Mouse (Mus musculus) heart, adult 2 months (tissue): ENCODE data around the gene Zcchc9. TPM values are rescaled to one million over a fixed set of nuclear protein-coding genes. Genes with fewer than 3 reads are reported as not detected.
"Not testable (repeated sequence)": the region's sequence is repeated elsewhere in the genome, so short reads cannot be mapped to it uniquely, and the experiment has no call there.

ENCODE experiments used
- DNase-seq, 2 experiments: peaks; one replicate each; pipeline ENCODE4 v3.0.0; 2021
- H3K27ac ChIP-seq: fragments of 200-600 bp; 2 replicates; pipeline ENCODE4 v1.8.1; 2022
- H3K27me3 ChIP-seq: fragments of 200-500 bp; 2 replicates; pipeline ENCODE4 v1.6.1; 2012; ENCODE audit warnings: mild to moderate bottlenecking, low read length, inconsistent platforms, mixed read lengths; ENCODE audit not compliant: control insufficient read depth, insufficient read depth
- H3K36me3 ChIP-seq: fragments of 200-500 bp; 2 replicates; pipeline ENCODE4 v1.6.1; 2012; ENCODE audit warnings: low read length, inconsistent platforms; ENCODE audit not compliant: control insufficient read depth, insufficient read depth
- H3K4me1 ChIP-seq: fragments of 200-500 bp; 2 replicates; pipeline ENCODE4 v1.6.1; 2011; ENCODE audit warnings: low read length; ENCODE audit not compliant: control insufficient read depth, insufficient read depth
- H3K4me3 ChIP-seq: fragments of 200-600 bp; 2 replicates; pipeline ENCODE4 v1.8.1; 2022
- H3K79me2 ChIP-seq: fragments of 200-500 bp; replicated peaks from 2 replicates; pipeline ENCODE4 v1.6.1; 2012; ENCODE audit warnings: mild to moderate bottlenecking, inconsistent platforms, low read length, moderate library complexity, mixed read lengths; ENCODE audit not compliant: control insufficient read depth, insufficient read depth
- H3K9ac ChIP-seq: fragments of 200-500 bp; 2 replicates; pipeline ENCODE4 v1.6.1; 2012; ENCODE audit warnings: low read depth, mild to moderate bottlenecking, control low read depth, inconsistent platforms, low read length, mixed read lengths
- CTCF ChIP-seq: fragments of 200-600 bp; IDR thresholded peaks from 2 replicates; pipeline ENCODE4 v1.8.1; 2022; ENCODE audit warnings: antibody characterized with exemption, mild to moderate bottlenecking, moderate library complexity
- EP300 ChIP-seq: fragments of 200-500 bp; IDR thresholded peaks from 2 replicates; pipeline ENCODE4 v1.6.1; 2011; ENCODE audit warnings: low read depth, low read length, control low read depth; ENCODE audit not compliant: insufficient read depth
- POLR2A ChIP-seq: fragments of 200-500 bp; IDR thresholded peaks from 2 replicates; pipeline ENCODE4 v1.6.1; 2011; ENCODE audit warnings: mild to moderate bottlenecking, low read depth, low read length, control low read depth; ENCODE audit not compliant: insufficient read depth
- WGBS: fragments of 180-500 bp; shearing (Covaris S2); methylation state at CpG from one replicate; pipeline ENCODE4 v1.1.7; 2018; 5-methylcytosine and 5-hydroxymethylcytosine counted together
- intact Hi-C: fragments of 180-260 bp; cut with DNase I; formaldehyde crosslinking; loops from one replicate; pipeline ENCODE4 v1.15.1; 2025
- polyA plus RNA-seq: library from polyadenylated mRNA; depleted of rRNA; stranded (reverse); fragments of >200 nt; gene quantifications from 2 replicates; pipeline ENCODE4 v1.2.3, GENCODE M21; 2012
- total RNA-seq, 2 experiments: library from RNA; stranded (reverse); gene quantifications; 2 replicates each; pipeline ENCODE4 v1.2.3; 2021

The Zcchc9 gene
- total and polyA plus RNA-seq, 3 experiments: 10.2 to 14.2 (median 12.6) TPM

DNA sequence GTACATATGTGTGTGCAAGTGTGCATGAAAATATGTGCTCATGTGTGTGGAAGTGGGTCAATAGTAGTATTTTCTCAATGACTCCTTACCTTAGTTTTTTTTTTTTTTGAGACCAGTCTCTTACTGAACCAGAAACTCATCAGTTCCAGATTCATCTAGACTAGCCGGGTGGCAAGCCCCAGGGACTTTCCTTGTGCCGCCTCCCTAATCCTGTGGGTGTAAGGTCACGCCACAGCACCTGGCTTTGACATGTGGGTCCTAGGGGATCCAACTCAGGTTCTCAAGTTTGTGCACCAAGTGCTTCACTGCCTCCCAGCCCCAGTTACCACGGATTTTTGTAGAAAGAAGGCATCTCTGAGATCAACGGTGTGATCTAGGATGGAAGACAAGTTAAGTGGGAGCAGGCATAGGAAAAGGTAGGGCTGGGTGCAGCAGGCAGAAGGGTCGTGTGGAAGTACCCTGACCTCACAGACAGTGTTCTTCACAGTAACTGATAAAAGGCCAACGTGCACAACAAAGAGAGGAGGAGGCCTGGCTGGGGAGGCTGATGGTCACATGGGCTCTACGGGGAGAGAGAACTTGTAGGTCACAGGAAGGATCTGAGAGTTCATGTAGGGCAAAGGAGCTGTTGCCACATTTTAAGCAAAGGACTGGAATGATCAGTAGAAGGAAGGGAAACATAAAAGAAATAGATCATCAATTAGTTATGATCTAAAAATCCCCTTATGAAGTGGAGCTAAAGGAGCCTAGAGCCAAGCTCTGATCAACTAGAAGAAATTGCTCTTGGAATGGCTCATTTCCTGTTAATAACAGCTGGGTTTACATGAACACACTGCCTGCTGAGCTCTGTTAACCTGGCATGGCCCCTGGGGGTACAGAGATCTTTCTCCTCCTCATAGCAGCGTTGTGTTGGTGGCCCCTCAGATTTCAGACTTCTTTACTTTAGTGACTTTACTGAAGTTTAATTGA lies 38.5 kb downstream of the Zcchc9 start:
- WGBS: 67% methylated on average over 9 of the region's 9 CpGs
- no peak for TF ChIP-seq POLR2A
- TF ChIP-seq EP300: no peak
- TF ChIP-seq CTCF: no peak
- intact Hi-C loops: no loop called here
- Histone ChIP-seq H3K36me3 (no peaks in the 10 kb centered on the region), H3K27ac (no peak overlapping the region), H3K9ac (no peak overlapping the region), H3K4me3 (no peak overlapping the region), H3K27me3 (no peaks in the 10 kb centered on the region), H3K79me2 (no peaks in the 10 kb centered on the region), H3K4me1 (no peaks in the 10 kb centered on the region)
- no peak for DNase-seq

DNA sequence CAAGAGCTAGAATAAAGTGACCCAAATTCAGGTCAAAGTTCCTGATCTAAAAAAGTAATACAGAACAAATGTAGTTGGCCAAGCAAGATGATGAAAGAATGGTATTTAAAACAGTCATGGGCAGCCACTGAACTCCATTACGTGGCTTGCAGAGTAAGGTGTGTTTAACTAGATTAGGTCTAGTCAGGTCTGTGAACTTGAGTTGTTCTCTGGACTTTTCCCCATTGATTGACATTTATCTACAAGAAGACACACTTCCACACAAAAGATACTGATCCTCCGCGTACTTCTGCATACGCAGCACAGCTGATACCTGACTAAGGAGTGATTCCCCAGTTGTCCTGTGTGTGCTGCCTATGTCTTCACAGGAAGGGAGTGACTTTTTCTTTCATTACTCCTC lies 41.9 kb downstream of the Zcchc9 start:
- intact Hi-C loops: no loop called here
- 90% methylated on average over 4 of the region's 4 CpGs for WGBS
- H3K36me3 ChIP-seq: no peaks in the 10 kb centered on the region
- H3K4me1 ChIP-seq: no peaks in the 10 kb centered on the region
- TF ChIP-seq EP300 (no peak), CTCF (no peak), POLR2A (no peak)
- H3K27me3 ChIP-seq: no peaks in the 10 kb centered on the region
- H3K27ac ChIP-seq: no peak overlapping the region
- no peaks in the 10 kb centered on the region for H3K79me2 ChIP-seq
- no peak for DNase-seq
- H3K4me3 ChIP-seq: no peak overlapping the region
- no peak overlapping the region for H3K9ac ChIP-seq

DNA sequence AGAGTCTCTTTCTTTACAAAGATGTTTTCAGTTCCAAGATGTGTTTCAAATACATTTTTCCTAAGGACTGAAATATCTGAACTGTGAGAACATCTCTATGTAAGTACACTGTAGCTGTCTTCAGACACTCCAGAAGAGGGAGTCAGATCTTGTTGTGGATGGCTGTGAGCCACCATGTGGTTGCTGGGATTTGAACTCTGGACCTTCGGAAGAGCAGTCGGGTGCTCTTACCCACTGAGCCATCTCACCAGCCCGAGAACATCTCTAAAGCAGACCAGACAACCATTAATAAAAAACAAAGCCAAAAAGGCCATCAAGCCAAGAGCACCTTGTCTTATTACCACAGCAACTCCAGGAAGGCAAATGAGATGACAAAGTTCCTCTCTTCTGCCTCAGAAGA lies 43.9 kb downstream of the Zcchc9 start:
- WGBS: 88% methylated on average over 3 of the region's 3 CpGs
- H3K4me1 ChIP-seq, H3K27ac ChIP-seq, DNase-seq, H3K36me3 ChIP-seq, H3K79me2 ChIP-seq, intact Hi-C loops, H3K27me3 ChIP-seq, H3K4me3 ChIP-seq, H3K9ac ChIP-seq: not testable (repeated sequence)

DNA sequence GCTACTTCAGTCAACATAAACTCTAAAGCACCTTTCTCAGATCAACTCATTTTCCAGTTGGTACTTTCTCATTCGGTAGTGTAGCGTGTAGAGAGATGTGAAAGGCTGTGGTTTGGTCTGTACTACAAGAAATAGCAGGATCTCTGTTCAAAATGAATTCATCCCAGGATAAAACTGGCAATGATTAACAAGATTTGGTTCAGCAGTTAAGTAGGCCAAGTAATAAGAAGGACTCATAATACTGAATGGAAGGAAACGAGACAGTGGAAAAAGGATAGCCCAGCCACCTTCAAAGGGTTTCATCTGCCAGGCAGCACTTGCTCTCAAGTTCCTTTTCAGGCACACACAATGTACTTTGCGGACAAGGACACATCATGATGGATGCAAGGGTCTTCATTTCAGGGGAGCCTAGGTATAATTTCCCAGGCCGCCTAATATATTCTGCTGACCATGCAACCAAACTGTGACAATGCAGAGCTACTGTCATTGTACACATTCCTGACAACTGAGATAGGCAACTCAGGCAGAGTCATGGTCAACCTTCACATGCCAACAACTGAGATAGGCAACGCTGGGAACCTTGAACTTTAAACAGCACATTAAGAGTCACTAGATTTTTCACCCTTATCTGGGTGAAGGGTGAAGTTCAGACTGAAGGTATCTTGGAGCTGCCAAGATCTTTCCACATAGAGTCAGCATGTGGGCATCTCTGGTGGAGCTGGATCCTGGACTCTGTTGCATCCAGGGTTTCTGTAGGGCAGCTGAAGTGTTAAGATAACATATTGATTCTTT lies 45.7 kb downstream of the Zcchc9 start:
- Histone ChIP-seq H3K27me3 (no peaks in the 10 kb centered on the region), H3K36me3 (no peaks in the 10 kb centered on the region), H3K27ac (no peak overlapping the region), H3K4me3 (no peak overlapping the region), H3K79me2 (no peaks in the 10 kb centered on the region), H3K4me1 (no peaks in the 10 kb centered on the region), H3K9ac (no peak overlapping the region)
- no peak for TF ChIP-seq CTCF
- no peak for TF ChIP-seq POLR2A
- TF ChIP-seq EP300: no peak
- intact Hi-C loops: no loop called here
- WGBS: 77% methylated on average over 6 of the region's 6 CpGs
- DNase-seq: no peak

DNA sequence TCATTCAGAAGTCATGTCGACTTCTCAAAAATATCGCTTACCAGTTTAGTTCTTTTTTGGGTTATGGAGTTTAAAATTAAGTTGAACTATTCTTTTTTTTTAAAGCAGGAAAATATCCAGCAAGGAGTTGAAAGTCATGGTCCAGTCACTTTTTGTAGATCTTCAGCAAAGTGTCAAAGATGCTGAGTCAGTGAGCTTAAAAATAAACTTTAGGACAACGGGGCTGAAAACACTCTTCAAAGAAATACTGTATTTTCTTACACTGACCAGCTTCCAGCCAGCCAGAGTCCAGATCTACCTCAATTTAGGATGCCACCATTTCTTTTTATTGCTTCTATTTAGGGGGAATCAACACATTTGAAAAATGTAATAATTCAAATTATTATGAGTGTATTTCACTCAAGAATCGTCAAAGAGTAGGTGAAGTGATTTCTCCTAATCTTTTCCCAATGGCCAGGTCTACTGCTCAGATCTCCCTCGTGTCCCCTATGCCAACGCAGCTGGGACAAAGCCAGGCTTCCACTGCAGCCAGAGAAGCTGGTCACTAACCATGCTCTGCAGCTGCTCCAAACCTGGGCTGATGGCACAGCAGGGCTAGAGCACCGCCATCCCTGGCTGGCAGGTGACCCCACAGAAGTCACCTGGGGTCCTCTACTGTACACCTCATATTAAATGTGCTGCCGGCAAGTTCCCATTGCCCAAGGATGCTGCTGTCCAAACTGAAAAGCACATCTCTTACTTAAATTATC lies 47.0 kb downstream of the Zcchc9 start:
- DNase-seq: no peak
- TF ChIP-seq POLR2A (no peak), CTCF (no peak), EP300 (no peak)
- Histone ChIP-seq H3K27ac (no peak overlapping the region), H3K9ac (no peak overlapping the region), H3K4me3 (no peak overlapping the region), H3K36me3 (no peaks in the 10 kb centered on the region), H3K79me2 (no peaks in the 10 kb centered on the region), H3K4me1 (no peaks in the 10 kb centered on the region), H3K27me3 (no peaks in the 10 kb centered on the region)
- WGBS: 81% methylated on average over 8 of the region's 8 CpGs
- intact Hi-C loops: no loop called here

DNA sequence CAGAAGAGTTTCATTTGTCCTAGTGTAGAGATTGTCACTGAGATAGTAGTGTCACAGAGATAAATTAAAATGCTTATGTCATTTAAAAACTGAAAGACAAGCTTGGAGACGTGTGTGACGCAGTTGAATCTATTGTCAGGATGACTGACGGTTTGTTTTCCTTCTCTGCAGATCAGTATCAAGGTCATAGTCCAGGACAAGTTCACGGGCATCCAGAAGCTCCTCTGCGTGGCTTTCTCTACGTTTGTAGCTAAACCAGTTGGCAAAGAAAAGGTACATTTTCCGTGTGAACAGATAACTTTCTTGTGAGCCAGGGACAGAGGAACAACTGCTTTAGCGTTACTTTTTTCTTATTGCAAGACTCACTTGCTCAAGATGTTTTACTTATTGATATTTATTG lies 47.7 kb downstream of the Zcchc9 start:
- 58% methylated on average over 8 of the region's 8 CpGs for WGBS
- no peak overlapping the region for H3K9ac ChIP-seq

More for the DNA sequence above, 47.7 kb downstream of the Zcchc9 start:
- Histone ChIP-seq H3K4me1 (no peaks in the 10 kb centered on the region), H3K79me2 (no peaks in the 10 kb centered on the region), H3K27ac (no peak overlapping the region), H3K27me3 (no peaks in the 10 kb centered on the region), H3K4me3 (no peak overlapping the region), H3K36me3 (no peaks in the 10 kb centered on the region)
- intact Hi-C loops: no loop called here
- TF ChIP-seq CTCF: no peak
- no peak for TF ChIP-seq POLR2A
- no peak for TF ChIP-seq EP300
- DNase-seq: no peak
